Mouse (Mus musculus) left cerebral cortex, postnatal 25 days (tissue): ENCODE data around the gene Sohlh2. TPM values are rescaled to one million over a fixed set of nuclear protein-coding genes. Genes with fewer than 3 reads are reported as not detected.
"Not testable (repeated sequence)": the region's sequence is repeated elsewhere in the genome, so short reads cannot be mapped to it uniquely, and the experiment has no call there.

Experiments used
- DNase-seq, 2 experiments: peaks; one replicate each; pipeline ENCODE4 v3.0.0; 2022; ENCODE audit warnings: low spot score in 2 of 2, mixed read lengths in 1 of 2
- intact Hi-C: fragments of 180-260 bp; cut with DNase I; formaldehyde crosslinking; loops from one replicate; pipeline ENCODE4 v1.15.1; 2025
- total RNA-seq, 2 experiments: library from RNA; stranded (reverse); gene quantifications; 2 replicates each; pipeline ENCODE4 v1.2.3; 2021

The Sohlh2 gene
- total RNA-seq, 2 experiments from 2014 or later = not detected

GRCm38 (mm10) chr3:55203621-55204020 is 21.8 kb downstream of the Sohlh2 start:
- DNase-seq, intact Hi-C loops: not testable (repeated sequence)

DNA sequence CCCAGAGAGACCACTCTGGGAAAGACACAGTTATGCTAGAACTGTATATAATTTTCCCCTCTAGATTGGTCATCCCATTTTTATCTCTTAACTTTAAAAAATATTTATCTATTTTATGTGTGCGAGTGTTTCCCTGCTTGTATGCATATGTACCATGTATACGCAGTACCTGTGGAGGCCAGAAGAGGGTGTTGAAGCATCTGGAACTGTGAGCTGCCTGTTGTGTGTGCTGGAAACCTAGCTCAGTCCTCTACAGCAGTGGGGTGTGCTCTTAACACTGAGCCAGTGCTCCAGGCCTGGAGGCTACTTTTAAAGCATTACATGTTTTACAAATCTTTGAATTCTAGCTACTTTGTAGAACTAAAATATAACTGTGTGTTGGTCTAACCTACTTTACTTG is 24.6 kb downstream of the Sohlh2 start:
- intact Hi-C loops = no loop called here
- DNase-seq = no peak

DNA sequence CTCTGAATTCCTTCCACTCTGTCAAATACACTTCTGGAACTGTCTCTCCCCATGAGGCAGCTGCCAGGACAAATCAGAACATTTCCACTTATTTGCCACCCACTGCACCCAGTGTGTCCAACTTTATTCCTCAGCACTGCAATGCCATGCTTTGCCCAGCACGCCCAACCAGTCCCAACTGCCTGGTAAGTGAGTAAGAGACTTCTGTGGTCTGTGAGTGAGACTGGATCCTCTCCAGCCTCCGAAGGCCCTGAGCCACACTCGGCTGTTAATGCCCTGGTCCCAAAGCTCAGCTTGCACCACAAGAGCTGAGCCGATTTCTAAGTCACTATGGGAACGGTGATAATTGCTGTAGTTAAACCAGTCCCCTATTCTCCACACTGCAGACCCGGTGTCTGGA is 25.8 kb downstream of the Sohlh2 start:
- intact Hi-C loops = no loop called here
- DNase-seq = no peak

- no peak for DNase-seq
- intact Hi-C loops = no loop called here
Observed at GRCm38 (mm10) chr3:55212254-55212653, 30.4 kb downstream of the Sohlh2 start.

DNA sequence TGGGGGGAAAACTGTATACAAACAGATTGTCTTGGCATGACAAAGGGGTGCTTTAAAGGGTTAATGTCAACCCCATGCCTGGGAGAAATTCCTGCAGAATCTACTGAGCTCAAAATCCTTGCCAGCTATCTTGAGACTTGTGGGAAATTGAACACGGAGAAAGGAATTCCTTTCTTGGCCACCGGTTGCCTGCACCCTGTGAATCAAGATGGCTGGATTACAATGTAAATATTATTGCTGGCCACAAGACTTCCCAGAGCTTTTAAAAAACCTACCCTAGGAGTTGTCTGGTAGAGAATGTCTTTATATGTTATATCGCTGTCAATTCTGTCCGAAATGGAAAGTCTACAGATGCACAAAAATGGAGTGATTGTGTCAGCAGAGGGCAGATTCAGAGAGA is 32.0 kb downstream of the Sohlh2 start:
- intact Hi-C loops = no loop called here
- no peak for DNase-seq

GRCm38 (mm10) chr3:55214413-55214812 is 32.6 kb downstream of the Sohlh2 start:
- intact Hi-C loops = no loop called here
- no peak for DNase-seq

GRCm38 (mm10) chr3:55222502-55222901 is 40.7 kb downstream of the Sohlh2 start:
- intact Hi-C loops = no loop called here
- no peak for DNase-seq

- intact Hi-C loops = no loop called here
- no peak for DNase-seq
Observed at GRCm38 (mm10) chr3:55223862-55224261, 42.0 kb downstream of the Sohlh2 start.

DNA sequence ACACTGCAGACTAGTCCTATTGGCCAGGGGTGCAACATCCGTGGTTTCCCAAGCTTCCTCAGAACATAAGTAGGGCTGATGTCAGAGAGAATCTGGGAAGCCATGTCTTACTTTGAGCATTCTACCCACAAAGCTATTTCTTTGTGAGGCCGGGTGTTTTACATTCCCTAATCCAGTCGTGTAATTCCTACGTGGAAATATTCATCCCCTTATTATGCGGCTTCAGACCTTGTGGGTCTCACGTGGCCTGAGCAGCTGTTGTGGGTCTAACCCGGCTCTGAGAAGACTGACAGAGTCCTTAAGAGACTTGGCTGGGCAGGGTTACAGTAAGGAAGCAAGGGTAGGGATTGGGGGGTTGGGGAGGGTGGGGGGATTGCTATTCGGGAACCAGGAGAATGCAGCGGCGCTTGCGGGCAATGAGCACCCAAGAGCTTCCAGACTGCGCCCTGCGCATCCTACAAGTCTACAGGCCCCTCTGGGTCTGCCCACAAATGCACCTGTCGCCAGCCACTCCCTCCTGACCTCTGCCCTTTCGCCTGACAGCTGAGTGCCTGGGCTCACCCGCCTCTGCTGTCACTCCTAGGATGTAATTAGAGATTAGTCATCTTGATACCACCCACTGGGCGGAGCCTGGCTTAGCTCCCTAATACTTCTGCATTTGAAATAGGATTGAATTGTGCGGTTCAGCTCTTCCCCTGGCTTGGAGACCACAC is 44.8 kb downstream of the Sohlh2 start:
- intact Hi-C loops = no loop called here
- peak in 1 of 2 experiments; percentile 20 for DNase-seq

DNA sequence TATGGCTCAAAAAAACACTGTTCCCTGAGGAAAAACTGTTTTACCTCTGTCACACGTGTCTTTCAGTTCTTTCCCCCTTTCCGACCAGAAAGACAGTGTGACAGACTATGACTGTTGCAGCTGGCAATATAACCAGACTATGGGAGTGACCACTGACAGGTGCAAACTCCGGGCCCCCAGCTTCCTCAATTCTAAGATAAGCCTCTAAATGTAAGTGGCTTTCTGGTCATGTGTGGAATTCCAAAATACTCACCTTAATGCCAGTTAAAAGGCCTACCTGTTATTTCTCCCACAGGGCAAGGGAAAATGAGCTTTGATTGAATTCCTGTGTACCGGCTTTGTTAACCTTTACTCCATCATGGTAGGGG is 45.4 kb downstream of the Sohlh2 start:
- intact Hi-C loops = no loop called here

DNA sequence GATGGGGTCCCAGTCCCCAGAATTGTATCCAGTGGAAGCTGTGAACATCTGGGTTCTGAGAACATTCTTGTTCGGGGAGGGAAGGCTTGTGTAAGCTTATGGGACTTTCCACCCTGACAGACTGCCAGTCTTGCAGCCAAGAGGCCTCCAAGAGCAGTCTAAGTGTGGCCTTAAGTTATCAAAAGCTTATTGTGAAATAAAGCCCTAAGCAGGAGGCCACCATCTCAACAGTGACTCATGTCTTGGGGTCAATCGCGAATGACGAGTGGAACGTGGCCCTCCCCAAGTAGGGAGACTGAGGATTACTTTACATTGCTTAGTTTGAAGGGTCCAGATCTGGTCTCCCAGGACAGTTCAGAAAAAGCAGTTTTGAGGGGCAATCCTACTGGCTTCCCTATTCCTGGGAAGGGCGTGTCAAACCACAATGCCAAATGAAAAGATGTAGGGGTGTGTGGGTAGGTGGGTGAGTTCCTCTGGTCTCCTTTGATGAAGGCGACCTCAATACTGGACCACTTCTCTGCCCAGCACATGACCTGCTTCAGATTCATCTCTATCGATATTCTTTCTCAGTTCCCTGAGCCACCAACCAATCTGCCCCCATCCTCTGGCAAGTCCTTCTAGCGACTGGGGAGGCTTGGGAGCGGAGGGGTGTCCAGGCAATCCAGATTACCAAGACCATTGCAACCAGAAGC is 60.0 kb downstream of the Sohlh2 start, which contains the start of gene Dclk1:
Gene Dclk1, plus strand, starts transcription at position 635 of the 692 bp plus-strand sequence.
- intact Hi-C loops = loop anchor here (2.0 kb wide), 2 partner anchors 89 to 109 kb away; no protein-coding TSS in a partner anchor

More for the DNA sequence above, 45.4 kb downstream of the Sohlh2 start:
- DNase-seq = no peak

DNA sequence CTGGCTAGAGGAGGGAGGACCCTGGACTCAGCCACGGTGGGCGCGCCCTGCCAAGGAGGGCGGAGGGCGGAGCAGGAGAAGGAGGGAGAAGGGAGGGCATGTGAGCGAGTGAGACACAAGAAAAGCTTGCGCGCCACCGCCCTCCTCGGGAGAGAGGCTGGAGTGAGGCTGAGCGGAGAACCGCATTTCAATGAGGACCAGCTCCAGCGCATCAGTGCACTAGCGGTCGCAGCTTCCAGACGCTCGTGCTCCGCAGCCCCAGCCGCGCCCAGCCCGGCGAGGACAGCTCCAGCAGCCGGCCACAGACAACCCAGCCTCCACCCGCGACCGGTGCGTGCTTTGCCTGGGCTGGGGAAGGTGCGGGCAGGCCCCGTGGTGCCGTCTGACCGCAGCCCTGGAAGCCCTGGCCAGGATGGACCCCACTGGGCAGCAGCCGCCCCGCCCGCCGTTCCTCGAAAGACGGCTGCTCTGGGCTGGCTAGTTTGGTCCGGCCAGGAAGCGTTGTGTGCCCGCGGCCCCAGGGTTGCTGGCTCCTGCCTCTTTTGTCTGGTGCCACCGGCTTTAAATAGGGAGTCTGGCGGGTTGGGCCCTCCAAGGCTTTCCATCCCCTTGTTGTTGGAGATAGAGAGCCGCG is 60.7 kb downstream of the Sohlh2 start:
- peak; percentile 86 to 93 for DNase-seq
- intact Hi-C loops = loop anchor here (2.0 kb wide), 2 partner anchors 90 to 108 kb away; no protein-coding TSS in a partner anchor

More for the DNA sequence above, 60.0 kb downstream of the Sohlh2 start, which contains the start of gene Dclk1:
- no peak for DNase-seq

GRCm38 (mm10) chr3:55243056-55243471 is 61.2 kb downstream of the Sohlh2 start:
- intact Hi-C loops = loop anchor here (2.0 kb wide), 2 partner anchors 90 to 108 kb away; no protein-coding TSS in a partner anchor
- DNase-seq = peak; percentile 60 to 69

DNA sequence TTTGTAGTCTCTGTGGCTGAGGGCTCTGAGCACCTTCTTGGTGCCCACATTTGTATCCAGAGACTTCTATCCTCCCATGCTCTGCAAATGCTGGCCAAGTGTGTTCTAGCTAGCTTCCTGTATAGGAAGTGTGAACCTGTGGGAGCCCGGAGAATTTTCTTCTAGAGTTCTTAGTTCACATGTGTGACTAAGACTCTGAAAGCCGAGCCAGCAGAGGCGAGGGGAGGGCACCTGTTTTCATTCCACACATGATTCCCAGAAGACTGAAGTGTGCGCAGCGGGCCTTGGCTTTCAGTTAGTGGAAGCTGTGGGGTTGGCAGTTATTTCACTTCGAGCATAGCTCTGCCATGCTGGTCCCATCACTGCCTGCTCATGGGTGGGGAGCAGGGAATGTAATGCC is 62.3 kb downstream of the Sohlh2 start:
- peak in 1 of 2 experiments; percentile 83 for DNase-seq
- intact Hi-C loops = no loop called here

- intact Hi-C loops = loop anchor here (1.0 to 5.0 kb wide), 2 partner anchors 36 to 69 kb away; no protein-coding TSS in a partner anchor
- DNase-seq = peak in 1 of 2 experiments; percentile 90
Observed at GRCm38 (mm10) chr3:55246618-55247272, 64.9 kb downstream of the Sohlh2 start.

DNA sequence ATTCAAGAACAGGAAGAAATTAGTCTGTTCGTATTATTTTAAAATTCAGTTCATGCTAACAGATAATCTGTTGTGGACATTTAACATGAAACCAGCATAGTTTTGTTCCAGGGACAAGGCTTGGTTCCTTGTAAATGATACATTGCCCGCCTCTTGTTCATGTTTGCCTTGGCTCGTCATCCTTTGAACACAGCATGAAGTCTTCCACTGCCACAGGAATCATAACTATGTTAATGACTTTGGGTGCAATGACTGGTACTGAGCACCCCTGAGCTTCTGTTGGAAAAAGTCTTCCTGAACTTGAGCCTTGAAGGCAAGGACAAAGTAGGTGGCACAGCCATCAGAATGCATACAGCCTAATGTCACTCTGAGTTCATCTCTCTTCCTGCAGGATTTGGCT is 66.2 kb downstream of the Sohlh2 start:
- intact Hi-C loops = loop anchor here (5.0 kb wide), 1 partner anchor 34 kb away; no protein-coding TSS in a partner anchor
- no peak for DNase-seq

DNA sequence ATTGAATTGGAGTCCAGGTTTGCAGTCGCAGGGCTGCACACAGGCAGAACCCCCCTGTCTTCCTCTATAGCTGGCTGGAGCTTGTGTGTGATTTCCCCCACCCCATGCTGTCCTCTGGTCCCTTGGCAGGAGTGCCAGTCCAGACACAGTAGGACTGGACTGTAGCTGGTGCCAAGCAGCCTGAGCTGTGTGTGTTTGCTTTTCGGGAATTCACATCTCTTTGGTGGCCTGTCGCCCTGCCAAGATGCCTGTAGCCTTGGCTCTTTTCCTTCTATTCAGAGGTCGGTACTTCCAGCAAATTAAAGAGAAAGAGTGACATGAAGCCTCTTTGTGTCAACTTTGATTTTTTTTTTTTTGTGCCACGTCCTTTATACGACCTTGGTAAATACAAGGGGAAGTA is 66.7 kb downstream of the Sohlh2 start:
- intact Hi-C loops = loop anchor here (5.0 kb wide), 1 partner anchor 34 kb away; no protein-coding TSS in a partner anchor
- DNase-seq = peak in 1 of 2 experiments; percentile 63

DNA sequence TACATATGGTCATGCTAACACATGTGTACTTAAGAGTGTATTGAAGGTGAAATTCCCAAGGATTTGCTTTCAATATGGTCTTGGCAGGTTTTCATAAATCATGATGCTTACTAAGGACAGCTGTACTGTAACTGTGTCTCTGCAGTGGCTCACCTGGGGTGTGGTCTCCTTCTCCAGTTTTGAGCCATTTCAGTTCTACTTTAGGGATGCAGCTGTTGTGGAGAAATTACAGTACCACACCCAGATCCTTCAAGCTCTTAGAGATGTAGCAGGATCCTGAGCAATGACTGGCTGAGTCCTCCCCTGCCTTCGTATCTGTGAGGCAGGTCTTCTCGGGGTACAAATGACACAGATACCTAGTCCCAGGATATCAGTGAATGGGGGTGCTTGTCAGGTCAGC is 68.8 kb downstream of the Sohlh2 start:
- no peak for DNase-seq
- intact Hi-C loops = no loop called here
